Mouse (Mus musculus) MEL (cell line): ENCODE data around the gene Gm10277. TPM values are rescaled to one million over a fixed set of nuclear protein-coding genes. Genes with fewer than 3 reads are reported as not detected.

ENCODE experiments used
- DNase-seq: peaks from one replicate; pipeline ENCODE4 v3.0.0; 2011; ENCODE audit warnings: low read depth, low spot score
- H3K27ac ChIP-seq: 2 replicates; pipeline ENCODE4 v1.5.1; 2012; ENCODE audit warnings: low read depth, mild to moderate bottlenecking, control low read depth, low read length, moderate library complexity; ENCODE audit not compliant: control insufficient read depth
- H3K27me3 ChIP-seq, 2 experiments: fragments of 150-350 bp in 1 of 2; sonication (generic) in 1 of 2; 2 replicates each; pipeline ENCODE4 v1.6.1; 2012; ENCODE audit warnings: low read length in 2 of 2, mild to moderate bottlenecking in 2 of 2, improper control_type of control experiment in 1 of 2, moderate library complexity in 1 of 2; ENCODE audit not compliant: insufficient read depth in 2 of 2, control insufficient read depth in 1 of 2
- H3K36me3 ChIP-seq, 2 experiments: 2 replicates each; pipeline ENCODE4 v1.6.1; 2012 to 2014; ENCODE audit warnings: low read length in 2 of 2, improper control_type of control experiment in 1 of 2, inconsistent platforms in 1 of 2, mild to moderate bottlenecking in 1 of 2; ENCODE audit not compliant: insufficient read depth in 2 of 2, control insufficient read depth in 1 of 2
- H3K4me1 ChIP-seq, 2 experiments: fragments of 150-350 bp in 1 of 2; sonication (generic) in 1 of 2; 2 replicates each; pipeline ENCODE4 v1.6.1; 2012; ENCODE audit warnings: low read length in 2 of 2, improper control_type of control experiment in 1 of 2, mild to moderate bottlenecking in 1 of 2; ENCODE audit not compliant: insufficient read depth in 2 of 2, control insufficient read depth in 1 of 2
- H3K4me3 ChIP-seq, 2 experiments: fragments of 150-350 bp in 1 of 2; sonication (generic) in 1 of 2; 2 replicates each; pipeline ENCODE4 v1.5.1; 2012; ENCODE audit warnings: low read depth in 2 of 2, low read length in 2 of 2, mild to moderate bottlenecking in 2 of 2, moderate library complexity in 2 of 2, control low read depth in 1 of 2, improper control_type of control experiment in 1 of 2; ENCODE audit not compliant: control insufficient read depth in 1 of 2, insufficient read depth in 1 of 2
- H3K79me2 ChIP-seq: 2 replicates; pipeline ENCODE4 v1.6.1; 2012; ENCODE audit warnings: mild to moderate bottlenecking, low read length, moderate library complexity; ENCODE audit not compliant: control insufficient read depth, poor library complexity, insufficient read depth
- H3K9ac ChIP-seq: 2 replicates; pipeline ENCODE4 v1.6.1; 2012; ENCODE audit warnings: low read depth, mild to moderate bottlenecking, control low read depth, low read length, moderate library complexity; ENCODE audit not compliant: control insufficient read depth, poor library complexity, severe bottlenecking
- H3K9me3 ChIP-seq: fragments of 150-350 bp; sonication (generic); replicated peaks from 2 replicates; pipeline ENCODE4 v1.6.1; 2012; ENCODE audit warnings: mild to moderate bottlenecking, low read length, improper control_type of control experiment, moderate library complexity; ENCODE audit not compliant: insufficient read depth
- BHLHE40 ChIP-seq: IDR thresholded peaks from 2 replicates; pipeline ENCODE4 v1.6.1; 2012; ENCODE audit warnings: low read depth, mild to moderate bottlenecking, inconsistent platforms, low read length, improper control_type of control experiment, borderline replicate concordance
- CTCF ChIP-seq, 3 experiments: IDR thresholded peaks in 2 of 3; conservative IDR thresholded peaks in 1 of 3; 2 replicates each; pipeline ENCODE4 v1.5.1; 2011 to 2012; ENCODE audit warnings: low read length in 3 of 3, low read depth in 2 of 3, mild to moderate bottlenecking in 2 of 3, improper control_type of control experiment in 1 of 3, inconsistent platforms in 1 of 3, mixed read lengths in 1 of 3, moderate library complexity in 1 of 3; ENCODE audit not compliant: control insufficient read depth in 1 of 3, insufficient read depth in 1 of 3, poor library complexity in 1 of 3, severe bottlenecking in 1 of 3
- E2F4 ChIP-seq: IDR thresholded peaks from 2 replicates; pipeline ENCODE4 v1.6.1; 2011; ENCODE audit warnings: low read depth, low read length, improper control_type of control experiment, borderline replicate concordance
- ELF1 ChIP-seq: IDR thresholded peaks from 2 replicates; pipeline ENCODE4 v1.6.1; 2014; ENCODE audit warnings: low read depth, mild to moderate bottlenecking, inconsistent platforms, low read length, improper control_type of control experiment, moderate library complexity
- EP300 ChIP-seq, 2 experiments: IDR thresholded peaks; 2 replicates each; pipeline ENCODE4 v1.6.1; 2011; ENCODE audit warnings: improper control_type of control experiment in 2 of 2, low read length in 2 of 2, low read depth in 1 of 2, mild to moderate bottlenecking in 1 of 2
- ETS1 ChIP-seq: IDR thresholded peaks from 2 replicates; pipeline ENCODE4 v1.6.1; 2012; ENCODE audit warnings: low read depth, mild to moderate bottlenecking, inconsistent platforms, low read length, improper control_type of control experiment, moderate library complexity
- GABPA ChIP-seq: IDR thresholded peaks from 2 replicates; pipeline ENCODE4 v1.6.1; 2012; ENCODE audit warnings: low read depth, mild to moderate bottlenecking, inconsistent platforms, low read length, improper control_type of control experiment, moderate library complexity
- GATA1 ChIP-seq: IDR thresholded peaks from 2 replicates; pipeline ENCODE4 v1.6.1; 2011; ENCODE audit warnings: low read depth, low read length, improper control_type of control experiment
- HCFC1 ChIP-seq: IDR thresholded peaks from 2 replicates; pipeline ENCODE4 v1.6.1; 2012; ENCODE audit warnings: low read depth, mild to moderate bottlenecking, inconsistent platforms, low read length, improper control_type of control experiment, moderate library complexity
- KAT2A ChIP-seq: conservative IDR thresholded peaks from 2 replicates; pipeline ENCODE4 v1.6.1; 2012; ENCODE audit warnings: low read depth, low read length, improper control_type of control experiment, inconsistent platforms
- MAX ChIP-seq: IDR thresholded peaks from 2 replicates; pipeline ENCODE4 v1.6.1; 2011; ENCODE audit warnings: low read length, improper control_type of control experiment
- MAZ ChIP-seq: IDR thresholded peaks from 2 replicates; pipeline ENCODE4 v1.6.1; 2012; ENCODE audit warnings: low read depth, mild to moderate bottlenecking, inconsistent platforms, low read length, improper control_type of control experiment
- MEF2A ChIP-seq: IDR thresholded peaks from 2 replicates; pipeline ENCODE4 v1.6.1; 2014; ENCODE audit warnings: low read depth, mild to moderate bottlenecking, inconsistent platforms, low read length, improper control_type of control experiment; ENCODE audit not compliant: poor library complexity, insufficient replicate concordance, severe bottlenecking; ENCODE audit errors: extremely low read depth
- MYB ChIP-seq: IDR thresholded peaks from 2 replicates; pipeline ENCODE4 v1.6.1; 2011; ENCODE audit warnings: mild to moderate bottlenecking, low read depth, low read length, improper control_type of control experiment
- MYC ChIP-seq: IDR thresholded peaks from 2 replicates; pipeline ENCODE4 v1.6.1; 2011; ENCODE audit warnings: low read depth, mild to moderate bottlenecking, low read length, improper control_type of control experiment, moderate library complexity
- NELFE ChIP-seq: IDR thresholded peaks from 2 replicates; pipeline ENCODE4 v1.6.1; 2011; ENCODE audit warnings: low read depth, low read length, improper control_type of control experiment
- POLR2A ChIP-seq, 2 experiments: IDR thresholded peaks; 2 replicates each; pipeline ENCODE4 v1.6.1; 2011 to 2012; ENCODE audit warnings: low read length in 2 of 2, mild to moderate bottlenecking in 2 of 2, control low read depth in 1 of 2, improper control_type of control experiment in 1 of 2, low read depth in 1 of 2, moderate library complexity in 1 of 2; ENCODE audit not compliant: control insufficient read depth in 1 of 2, insufficient read depth in 1 of 2, poor library complexity in 1 of 2
- POLR2AphosphoS2 ChIP-seq: IDR thresholded peaks from 2 replicates; pipeline ENCODE4 v1.6.1; 2011; ENCODE audit warnings: low read length, improper control_type of control experiment
- RAD21 ChIP-seq: IDR thresholded peaks from 2 replicates; pipeline ENCODE4 v1.6.1; 2011; ENCODE audit warnings: mild to moderate bottlenecking, low read depth, low read length, improper control_type of control experiment
- RCOR1 ChIP-seq: IDR thresholded peaks from 2 replicates; pipeline ENCODE4 v1.6.1; 2012; ENCODE audit warnings: low read depth, mild to moderate bottlenecking, inconsistent platforms, low read length, improper control_type of control experiment
- SIN3A ChIP-seq: IDR thresholded peaks from 2 replicates; pipeline ENCODE4 v1.6.1; 2012; ENCODE audit warnings: low read length, improper control_type of control experiment, inconsistent platforms
- SMC3 ChIP-seq: IDR thresholded peaks from 2 replicates; pipeline ENCODE4 v1.6.1; 2011; ENCODE audit warnings: low read depth, low read length, improper control_type of control experiment
- TBP ChIP-seq: IDR thresholded peaks from 2 replicates; pipeline ENCODE4 v1.8.0; 2011; ENCODE audit warnings: low read depth, low read length, improper control_type of control experiment
- TCF12 ChIP-seq: IDR thresholded peaks from 2 replicates; pipeline ENCODE4 v1.6.1; 2014; ENCODE audit warnings: low read depth, mild to moderate bottlenecking, inconsistent platforms, low read length, improper control_type of control experiment, moderate library complexity
- UBTF ChIP-seq: IDR thresholded peaks from 2 replicates; pipeline ENCODE4 v1.6.1; 2012; ENCODE audit warnings: low read depth, mild to moderate bottlenecking, inconsistent platforms, low read length, improper control_type of control experiment, moderate library complexity, borderline replicate concordance; ENCODE audit not compliant: insufficient read depth
- USF1 ChIP-seq: IDR thresholded peaks from 2 replicates; pipeline ENCODE4 v1.6.1; 2014; ENCODE audit warnings: low read depth, mild to moderate bottlenecking, inconsistent platforms, low read length, improper control_type of control experiment, moderate library complexity
- USF2 ChIP-seq, 2 experiments: IDR thresholded peaks; 2 replicates each; pipeline ENCODE4 v1.6.1; 2011 to 2012; ENCODE audit warnings: improper control_type of control experiment in 2 of 2, low read length in 2 of 2, borderline replicate concordance in 1 of 2, inconsistent platforms in 1 of 2, low read depth in 1 of 2, mild to moderate bottlenecking in 1 of 2; ENCODE audit not compliant: insufficient read depth in 1 of 2
- ZC3H11A ChIP-seq: IDR thresholded peaks from 2 replicates; pipeline ENCODE4 v1.6.1; 2012; ENCODE audit warnings: low read depth, mild to moderate bottlenecking, inconsistent platforms, low read length, improper control_type of control experiment
- ZKSCAN1 ChIP-seq: IDR thresholded peaks from 2 replicates; pipeline ENCODE4 v1.6.1; 2012; ENCODE audit warnings: low read depth, mild to moderate bottlenecking, inconsistent platforms, low read length, improper control_type of control experiment, moderate library complexity
- ZMIZ1 ChIP-seq: IDR thresholded peaks from 2 replicates; pipeline ENCODE4 v1.6.1; 2012; ENCODE audit warnings: low read depth, mild to moderate bottlenecking, inconsistent platforms, low read length, improper control_type of control experiment, moderate library complexity
- ZNF384 ChIP-seq: IDR thresholded peaks from 2 replicates; pipeline ENCODE4 v1.6.1; 2012; ENCODE audit warnings: low read depth, mild to moderate bottlenecking, inconsistent platforms, low read length, improper control_type of control experiment
- polyA plus RNA-seq, 2 experiments: library from polyadenylated mRNA; stranded (reverse) in 1 of 2; unstranded in 1 of 2; fragments of >175 nt in 1 of 2; fragments of >200 nt in 1 of 2; gene quantifications; 2 replicates each; pipeline versions ENCODE4 v1.2.1 to v1.2.4; 2012; ENCODE audit warnings: low replicate concordance in 2 of 2, low read depth in 1 of 2; ENCODE audit not compliant: insufficient read length in 2 of 2, insufficient read depth in 1 of 2, missing spikeins in 1 of 2
- total RNA-seq: library from RNA; depleted of rRNA; stranded (reverse); fragments of 300-350 nt; gene quantifications from 2 replicates; pipeline ENCODE4 v1.2.3, GENCODE M21; 2012

Gm10277 gene
- total and polyA plus RNA-seq, 3 experiments, result 0.19 to 0.35 TPM; not detected in 1

DNA sequence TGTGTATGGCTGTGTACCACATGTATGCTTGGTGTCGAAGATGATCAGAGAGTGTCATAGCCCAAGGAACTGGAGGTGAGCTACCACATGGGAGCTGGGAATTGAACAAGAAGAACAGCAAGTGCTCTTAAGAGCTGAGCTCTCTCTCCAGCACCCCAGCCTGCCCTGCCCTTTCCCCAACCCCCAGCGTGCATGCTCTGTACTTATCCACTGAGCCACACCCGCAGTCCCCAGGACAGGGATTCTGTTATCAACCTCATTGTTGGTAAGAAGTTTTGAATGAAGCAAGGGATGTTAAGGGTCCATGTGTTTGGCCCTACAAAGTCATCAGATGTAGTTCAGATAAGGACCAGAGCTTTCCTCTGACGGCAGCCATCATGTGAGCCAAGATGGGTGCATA, 40.9 kb downstream of the Gm10277 start:
- H3K79me2 ChIP-seq, result no peaks in the 10 kb centered on the region
- H3K27me3 ChIP-seq, result 0 out of 4 replicates have a peak, but pooled peaks cover 0 to 2% of the 10 kb centered on the region in 2 experiments
- no peak overlapping the region for H3K4me3 ChIP-seq
- H3K9ac ChIP-seq, result no peak overlapping the region
- peak; percentile 52 for DNase-seq
- no peaks in the 10 kb centered on the region for H3K9me3 ChIP-seq
- no peak overlapping the region for H3K27ac ChIP-seq
- no peaks in the 10 kb centered on the region for H3K36me3 ChIP-seq
- TF ChIP-seq E2F4, result no peak
- no peak for TF ChIP-seq NELFE
- no peak for TF ChIP-seq TBP
- no peak for TF ChIP-seq KAT2A
- TF ChIP-seq GABPA, result no peak
- no peak for TF ChIP-seq TCF12
- no peak for TF ChIP-seq ZKSCAN1
- TF ChIP-seq HCFC1, result no peak
- TF ChIP-seq RAD21, result no peak
- no peak for TF ChIP-seq EP300 (IDR thresholded peaks at IDR 0.05; ENCODE audit: low read depth in 1 of 2, low read length in 2 of 2)
- TF ChIP-seq MYC, result no peak
- no peak for TF ChIP-seq USF2 (IDR thresholded peaks at IDR 0.05; ENCODE audit: borderline replicate concordance in 1 of 2, insufficient read depth in 1 of 2, low read depth in 1 of 2, low read length in 2 of 2)
- no peak for TF ChIP-seq USF1
- no peak for TF ChIP-seq ZMIZ1
- TF ChIP-seq ETS1, result no peak
- TF ChIP-seq ZC3H11A, result no peak
- TF ChIP-seq ZNF384, result no peak
- H3K4me1 ChIP-seq, result 0 out of 4 replicates have a peak, but pooled peaks cover 0 to 7% of the 10 kb centered on the region in 2 experiments

DNA sequence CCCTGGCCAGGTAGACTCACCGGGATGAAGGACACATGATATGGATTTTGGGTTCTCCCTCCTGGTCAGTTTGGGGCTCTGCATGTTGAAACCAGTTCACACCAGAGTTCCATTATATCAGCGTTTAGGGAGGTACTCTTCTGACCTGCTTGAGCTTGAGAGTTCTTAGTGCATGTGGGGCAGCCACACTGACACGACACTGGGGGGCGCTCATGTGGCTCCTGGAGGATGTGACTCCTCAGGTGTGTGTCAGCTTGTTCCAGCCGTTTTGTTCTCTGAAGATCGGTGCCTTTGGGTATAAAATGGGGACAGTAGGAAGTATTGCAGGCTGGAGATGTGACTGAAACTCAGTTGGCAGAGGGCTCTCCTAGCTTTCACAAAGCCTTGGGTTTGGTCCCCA, 43.6 kb downstream of the Gm10277 start:
- no peak overlapping the region for H3K27ac ChIP-seq
- no peak overlapping the region for H3K4me3 ChIP-seq
- no peaks in the 10 kb centered on the region; a peak in 1 of 4 replicates for H3K27me3 ChIP-seq
- no peaks in the 10 kb centered on the region for H3K9me3 ChIP-seq
- H3K36me3 ChIP-seq, result no peaks in the 10 kb centered on the region
- 0 out of 4 replicates have a peak, but pooled peaks cover 0 to 7% of the 10 kb centered on the region in 2 experiments for H3K4me1 ChIP-seq
- H3K9ac ChIP-seq, result no peak overlapping the region
- H3K79me2 ChIP-seq, result no peaks in the 10 kb centered on the region
- DNase-seq, result peak; percentile 49
- TF ChIP-seq ELF1 (no peak), TBP (no peak), USF1 (no peak), MYC (no peak), MAZ (no peak), SMC3 (peak; percentile 79), ZNF384 (no peak), ZC3H11A (peak; percentile 43), RCOR1 (no peak), CTCF (IDR thresholded peaks at IDR 0.05 in 2 of 3, conservative IDR thresholded peaks at IDR 0.05 in 1 of 3; ENCODE audit: control insufficient read depth in 1 of 3, insufficient read depth in 1 of 3, low read depth in 2 of 3, low read length in 3 of 3, poor library complexity in 1 of 3, severe bottlenecking in 1 of 3) (peak; percentile 66 to 81 (median 80)), BHLHE40 (no peak), POLR2AphosphoS2 (no peak), UBTF (no peak), USF2 (IDR thresholded peaks at IDR 0.05; ENCODE audit: borderline replicate concordance in 1 of 2, insufficient read depth in 1 of 2, low read depth in 1 of 2, low read length in 2 of 2) (no peak), MEF2A (no peak), POLR2A (IDR thresholded peaks at IDR 0.05; ENCODE audit: control insufficient read depth in 1 of 2, insufficient read depth in 1 of 2, low read depth in 1 of 2, low read length in 2 of 2, poor library complexity in 1 of 2) (no peak), RAD21 (peak; percentile 53), ETS1 (no peak), GABPA (no peak), MYB (no peak), SIN3A (no peak), GATA1 (no peak), TCF12 (no peak), KAT2A (no peak), MAX (no peak)
